Mouse (Mus musculus): Measurements from ENCODE around the gene Nap1l1.

GRCm38 (mm10) chr10:111505406-111505805, 32.4 kb downstream of the Nap1l1 start:
- TF ChIP-seq CTCF (IDR thresholded peaks at IDR 0.05) (no peak), EP300 (IDR thresholded peaks at IDR 0.05) (no peak)

All from lung, postnatal 0 days (tissue).